Mouse (Mus musculus) heart, embryonic 16.5 days (tissue): ENCODE data around the gene Tm2d3. TPM values are rescaled to one million over a fixed set of nuclear protein-coding genes. Genes with fewer than 3 reads are reported as not detected.

Experiments
- ATAC-seq: fragments of 200-750 bp; cut with Nextera tagmentation; replicated peaks from 2 replicates; pipeline ENCODE4 v1.8.0; 2017; ENCODE audit warnings: moderate number of reproducible peaks; ENCODE audit not compliant: insufficient read depth, low FRiP score; ENCODE audit errors: extremely low read depth
- H3K27ac ChIP-seq: fragments of 300-500 bp; sonication (generic); 2 replicates; pipeline ENCODE4 v1.5.1; 2014; ENCODE audit warnings: mild to moderate bottlenecking, low read length, control low read depth, moderate library complexity
- H3K27me3 ChIP-seq: fragments of 300-500 bp; sonication (generic); 2 replicates; pipeline ENCODE4 v1.6.1; 2014; ENCODE audit warnings: low read length, mixed read lengths; ENCODE audit not compliant: control insufficient read depth, insufficient read depth
- H3K36me3 ChIP-seq: fragments of 300-500 bp; sonication (generic); 2 replicates; pipeline ENCODE4 v1.6.1; 2014; ENCODE audit not compliant: control insufficient read depth, insufficient read depth
- H3K4me1 ChIP-seq: fragments of 300-500 bp; sonication (generic); 2 replicates; pipeline ENCODE4 v1.6.1; 2014; ENCODE audit warnings: low read length, mixed read lengths; ENCODE audit not compliant: control insufficient read depth, insufficient read depth
- H3K4me2 ChIP-seq: fragments of 300-500 bp; sonication (generic); 2 replicates; pipeline ENCODE4 v1.6.1; 2014; ENCODE audit warnings: low read depth, mild to moderate bottlenecking, control low read depth, low read length
- H3K4me3 ChIP-seq: fragments of 300-500 bp; sonication (generic); 2 replicates; pipeline ENCODE4 v1.5.1; 2014; ENCODE audit warnings: mild to moderate bottlenecking, control low read depth, low read length
- H3K9ac ChIP-seq: fragments of 300-500 bp; sonication (generic); 2 replicates; pipeline ENCODE4 v1.6.1; 2014; ENCODE audit warnings: low read length, control low read depth
- H3K9me3 ChIP-seq: fragments of 300-500 bp; sonication (generic); replicated peaks from 2 replicates; pipeline ENCODE4 v1.6.1; 2016; ENCODE audit warnings: low read length; ENCODE audit not compliant: control insufficient read depth
- WGBS: fragments of 180-500 bp; shearing (Covaris S2); extraction: QIAGEN DNeasy Blood & Tissue Kit; methylation state at CpG from one replicate; pipeline ENCODE4 v1.1.7; 2014; 5-methylcytosine and 5-hydroxymethylcytosine counted together
- polyA plus RNA-seq: library from polyadenylated mRNA; unstranded; fragments of >200 nt; fragmentation: Nextera tagmentation; extraction: Ambion mirVana; gene quantifications from 2 replicates; pipeline ENCODE4 v1.2.1, GENCODE M21; 2015

The Tm2d3 gene
- polyA plus RNA-seq, 1 experiment from 2014 or later: 47.3 TPM

DNA sequence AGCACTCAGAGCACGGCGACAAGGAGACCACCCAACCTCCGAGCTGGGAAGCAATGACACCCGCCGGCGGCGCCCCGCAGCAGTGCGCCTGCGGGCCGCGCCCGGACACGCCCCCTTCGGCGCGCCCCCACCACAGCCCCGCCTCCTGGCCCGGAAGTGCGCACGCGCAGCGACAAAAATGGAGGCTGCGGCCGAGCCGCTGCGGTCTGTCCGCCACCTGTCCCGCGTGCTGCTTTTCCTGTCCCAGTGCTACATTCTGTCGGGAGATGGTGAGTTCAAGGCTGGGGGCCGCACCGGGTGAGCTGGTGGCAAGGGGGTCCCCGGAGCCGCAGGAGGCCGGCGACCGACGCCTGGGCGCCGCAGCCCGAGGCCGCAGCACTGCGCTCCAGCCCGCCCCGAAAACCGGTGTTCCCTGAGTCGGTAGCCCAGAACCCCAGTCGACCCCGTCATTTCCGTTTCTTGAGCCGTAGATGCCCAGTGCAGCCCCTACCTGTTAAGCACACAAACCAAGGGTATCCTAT lies 2.4 kb downstream of the Tm2d3 start:
- H3K9me3 ChIP-seq: no peaks in the 10 kb centered on the region
- peak overlapping the region; percentile 82 for H3K9ac ChIP-seq
- H3K27me3 ChIP-seq: no peaks in the 10 kb centered on the region
- ATAC-seq: peak; percentile 94
- peaks cover 21% of the 10 kb centered on the region for H3K36me3 ChIP-seq
- H3K4me3 ChIP-seq: peak overlapping the region; percentile 76
- WGBS: under 1% methylated on average over 52 of the region's 52 CpGs
- peak overlapping the region; percentile 68 for H3K27ac ChIP-seq
- peak overlapping the region; percentile 89 for H3K4me2 ChIP-seq
- peaks cover 11% of the 10 kb centered on the region for H3K4me1 ChIP-seq

DNA sequence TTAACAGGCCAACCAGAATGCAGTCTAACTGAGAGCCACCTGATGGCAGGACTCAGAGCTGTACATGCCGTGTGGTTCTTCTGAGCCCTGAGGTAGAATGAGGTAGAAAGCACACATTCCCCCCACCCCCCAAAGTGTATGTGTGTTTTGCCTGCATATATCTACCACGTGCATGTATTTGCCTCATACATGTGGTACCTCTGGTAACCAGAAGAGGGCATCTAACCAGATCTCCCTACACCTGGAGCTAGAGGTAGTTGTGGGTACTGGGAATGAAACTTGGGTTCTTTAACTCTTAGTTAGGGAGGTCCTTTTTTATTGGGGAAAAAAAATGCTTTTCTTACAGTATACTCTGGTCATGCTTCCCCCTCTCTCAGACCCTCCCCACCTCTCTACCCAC lies 5.5 kb downstream of the Tm2d3 start:
- Histone ChIP-seq H3K9me3 (no peaks in the 10 kb centered on the region), H3K4me1 (peaks cover 11% of the 10 kb centered on the region), H3K4me2 (no peak overlapping the region), H3K27me3 (no peaks in the 10 kb centered on the region), H3K36me3 (peaks cover 38% of the 10 kb centered on the region), H3K9ac (no peak overlapping the region), H3K4me3 (no peak overlapping the region), H3K27ac (no peak overlapping the region)
- no peak for ATAC-seq
- 72% methylated on average over 2 of the region's 2 CpGs for WGBS

DNA sequence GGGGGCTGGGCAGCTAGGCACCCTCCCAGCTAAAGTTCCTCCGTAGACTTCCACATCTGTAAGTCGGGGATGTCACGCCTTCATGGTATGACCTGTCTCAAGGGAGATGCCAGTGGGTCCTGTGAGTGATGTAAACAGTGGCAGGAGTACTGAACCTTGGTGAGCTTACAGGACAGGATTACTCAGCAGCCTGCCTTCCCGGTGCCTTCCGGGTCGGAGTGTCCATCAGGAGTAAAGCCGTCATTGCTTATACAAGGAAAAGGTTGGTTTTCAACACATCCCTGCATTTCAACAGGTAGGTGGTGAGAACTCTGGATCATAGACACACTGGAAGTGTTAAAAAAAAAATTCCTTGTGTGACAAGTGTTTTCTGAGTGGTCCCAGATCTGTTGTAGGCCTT lies 11.1 kb downstream of the Tm2d3 start:
- 75% methylated on average over 7 of the region's 7 CpGs for WGBS
- Histone ChIP-seq H3K27me3 (no peaks in the 10 kb centered on the region), H3K36me3 (peaks cover 29% of the 10 kb centered on the region), H3K4me2 (no peak overlapping the region), H3K9me3 (no peaks in the 10 kb centered on the region), H3K4me3 (no peak overlapping the region), H3K4me1 (no peaks in the 10 kb centered on the region), H3K9ac (no peak overlapping the region), H3K27ac (no peak overlapping the region)
- no peak for ATAC-seq

DNA sequence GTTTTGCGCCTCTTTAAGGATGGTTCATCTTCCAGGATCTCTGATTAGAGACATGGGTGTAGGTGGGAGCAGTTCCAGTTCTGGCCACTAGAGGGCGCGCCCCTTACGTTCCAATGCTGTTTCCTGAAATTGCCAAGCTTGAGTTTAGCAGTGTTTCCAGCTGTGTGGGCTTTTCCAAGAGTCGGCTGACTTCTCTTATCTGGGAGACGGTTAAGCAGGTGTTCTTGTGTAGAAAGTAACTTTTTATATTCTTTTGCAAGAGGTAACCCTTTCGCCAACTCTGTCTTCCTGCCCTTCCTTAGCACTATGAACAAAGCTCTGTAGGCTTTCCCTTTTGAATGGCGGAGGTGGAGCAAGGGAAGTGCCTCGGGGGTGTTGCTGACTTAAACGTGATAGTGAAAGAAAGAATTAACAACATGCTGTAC lies 13.9 kb downstream of the Tm2d3 start:
- H3K36me3 ChIP-seq: peaks cover 15% of the 10 kb centered on the region
- H3K27me3 ChIP-seq: no peaks in the 10 kb centered on the region
- H3K4me1 ChIP-seq: no peaks in the 10 kb centered on the region
- H3K4me2 ChIP-seq: peak overlapping the region; percentile 77
- H3K4me3 ChIP-seq: peak overlapping the region; percentile 56
- 7% methylated on average over 10 of the region's 10 CpGs for WGBS
- H3K9me3 ChIP-seq: no peaks in the 10 kb centered on the region
- no peak overlapping the region for H3K27ac ChIP-seq
- ATAC-seq: peak; percentile 69
- peak overlapping the region; percentile 66 for H3K9ac ChIP-seq

DNA sequence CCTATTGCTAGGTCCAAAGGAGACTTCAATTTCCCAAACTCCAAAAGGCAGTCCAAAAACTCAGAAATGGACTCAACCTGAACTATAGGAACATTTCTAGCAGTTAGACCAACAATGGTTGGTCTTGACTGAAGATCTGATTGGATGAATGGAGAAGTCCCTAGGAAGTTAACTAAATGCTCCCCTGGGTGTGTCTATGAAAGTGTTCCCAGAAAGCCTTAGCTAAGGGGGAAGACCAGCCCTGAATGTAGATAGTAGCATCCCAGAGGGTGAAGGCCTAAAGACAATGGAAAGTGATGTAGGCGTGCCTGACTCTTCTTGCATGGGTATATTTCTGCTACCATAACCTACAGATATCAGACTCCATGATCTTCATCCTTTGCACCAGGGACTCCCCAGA lies 17.5 kb downstream of the Tm2d3 start:
- no peak for ATAC-seq
- Histone ChIP-seq H3K4me3 (no peak overlapping the region), H3K9ac (no peak overlapping the region), H3K9me3 (no peaks in the 10 kb centered on the region), H3K27ac (no peak overlapping the region), H3K4me1 (no peaks in the 10 kb centered on the region), H3K27me3 (no peaks in the 10 kb centered on the region), H3K36me3 (no peaks in the 10 kb centered on the region), H3K4me2 (no peak overlapping the region)
- WGBS: 92% methylated on average over 1 of the region's 1 CpGs

DNA sequence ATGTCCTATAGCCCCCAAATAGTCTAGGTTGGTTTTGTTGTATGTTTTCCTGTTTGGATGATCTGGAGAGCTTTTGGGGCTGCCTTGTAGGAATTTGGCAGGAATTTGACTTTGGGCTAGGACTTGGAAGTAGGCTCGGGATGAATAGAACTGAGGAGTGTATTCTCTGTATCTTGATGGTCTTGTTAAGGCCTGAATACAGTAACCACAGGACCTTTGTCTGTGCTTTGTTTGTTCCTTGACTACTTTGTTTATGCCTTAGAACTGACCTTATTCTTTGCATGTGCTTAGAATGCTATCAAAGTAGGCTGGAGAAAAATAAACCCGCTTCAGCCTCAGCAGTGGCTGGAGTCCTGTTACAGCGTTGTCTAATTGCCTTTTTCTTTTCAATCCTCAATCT lies 19.3 kb downstream of the Tm2d3 start:
- Histone ChIP-seq H3K36me3 (no peaks in the 10 kb centered on the region), H3K4me1 (no peaks in the 10 kb centered on the region), H3K4me2 (no peak overlapping the region), H3K27me3 (no peaks in the 10 kb centered on the region), H3K27ac (no peak overlapping the region), H3K9ac (no peak overlapping the region), H3K4me3 (no peak overlapping the region), H3K9me3 (no peaks in the 10 kb centered on the region)
- ATAC-seq: no peak
- WGBS: 81% methylated on average over 3 of the region's 3 CpGs

DNA sequence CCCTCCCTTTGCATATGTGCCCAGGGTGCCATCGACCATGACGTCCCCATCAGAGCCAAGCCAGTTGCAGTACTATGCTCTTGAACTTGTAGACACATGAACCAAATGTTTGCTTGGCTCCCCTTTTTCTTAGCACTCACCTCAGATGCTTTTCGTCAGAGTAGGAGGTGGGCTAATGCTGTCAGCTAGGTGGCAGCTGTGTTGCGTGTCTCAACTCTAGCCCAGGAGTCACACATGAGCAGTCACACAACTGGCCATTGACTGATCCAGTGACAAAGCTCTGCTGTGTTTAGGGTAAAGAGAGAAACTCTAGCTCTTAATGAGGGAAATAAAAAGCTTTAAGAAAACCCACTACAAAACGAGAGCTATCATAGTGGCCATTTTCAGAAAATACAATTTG lies 22.8 kb downstream of the Tm2d3 start:
- Histone ChIP-seq H3K27me3 (no peaks in the 10 kb centered on the region), H3K27ac (no peak overlapping the region), H3K36me3 (no peaks in the 10 kb centered on the region), H3K4me3 (no peak overlapping the region), H3K4me1 (no peaks in the 10 kb centered on the region), H3K9me3 (no peaks in the 10 kb centered on the region), H3K4me2 (no peak overlapping the region), H3K9ac (no peak overlapping the region)
- no peak for ATAC-seq
- 66% methylated on average over 5 of the region's 5 CpGs for WGBS

DNA sequence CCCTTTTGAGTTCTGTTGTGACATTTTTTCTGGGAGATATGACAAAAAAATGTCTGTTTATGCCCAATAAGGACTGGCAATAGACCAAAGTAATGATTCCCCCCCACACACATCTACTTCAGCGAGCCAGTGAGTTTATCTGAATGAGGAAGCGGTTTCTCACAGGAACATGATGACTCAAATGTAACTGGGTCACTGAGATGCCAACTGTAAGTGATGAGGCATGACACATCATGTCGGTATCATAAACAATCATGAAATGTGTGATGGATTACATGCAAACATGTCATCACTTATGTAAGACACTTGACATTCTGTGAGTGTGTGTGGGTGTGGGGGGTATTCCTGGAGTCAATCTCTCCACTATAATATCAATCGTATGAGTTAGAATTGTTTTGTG lies 23.3 kb downstream of the Tm2d3 start:
- no peaks in the 10 kb centered on the region for H3K27me3 ChIP-seq
- no peaks in the 10 kb centered on the region for H3K36me3 ChIP-seq
- H3K4me1 ChIP-seq: no peaks in the 10 kb centered on the region
- H3K27ac ChIP-seq: no peak overlapping the region
- no peaks in the 10 kb centered on the region for H3K9me3 ChIP-seq
- no peak overlapping the region for H3K9ac ChIP-seq
- 52% methylated on average over 4 of the region's 4 CpGs for WGBS
- no peak for ATAC-seq
- no peak overlapping the region for H3K4me2 ChIP-seq
- H3K4me3 ChIP-seq: no peak overlapping the region

DNA sequence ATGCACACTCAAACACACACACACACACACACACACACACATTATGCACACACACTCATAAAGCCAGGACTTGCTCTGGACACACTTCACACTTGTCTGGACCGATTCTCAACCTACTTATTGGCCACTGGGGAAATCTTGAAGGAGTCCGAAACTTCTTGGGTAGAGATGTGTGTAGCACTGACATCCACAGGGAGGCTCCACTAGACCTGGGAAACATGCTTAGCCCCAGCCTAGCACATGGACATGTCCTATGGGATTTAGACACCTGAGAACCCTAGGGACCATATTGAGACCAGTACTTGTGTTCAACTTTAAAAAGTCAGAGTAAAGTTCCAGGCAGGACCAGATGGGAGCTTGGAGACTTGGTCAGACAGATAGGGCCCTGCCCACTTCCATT lies 43.1 kb downstream of the Tm2d3 start:
- Histone ChIP-seq H3K27me3 (no peaks in the 10 kb centered on the region), H3K9me3 (no peaks in the 10 kb centered on the region), H3K4me1 (peaks cover 3% of the 10 kb centered on the region; the same call in 1 of the 2 replicates), H3K9ac (no peak overlapping the region), H3K27ac (no peak overlapping the region), H3K36me3 (no peaks in the 10 kb centered on the region), H3K4me3 (no peak overlapping the region), H3K4me2 (no peak overlapping the region)
- ATAC-seq: no peak
- 62% methylated on average over 2 of the region's 2 CpGs for WGBS
